Mouse (Mus musculus) lung, postnatal 36 days (tissue): ENCODE results near the gene Sema7a.

ENCODE experiments used
- DNase-seq: peaks from one replicate; pipeline ENCODE4 v3.0.0; 2022; ENCODE audit warnings: mixed read lengths

Gene Sema7a

DNA sequence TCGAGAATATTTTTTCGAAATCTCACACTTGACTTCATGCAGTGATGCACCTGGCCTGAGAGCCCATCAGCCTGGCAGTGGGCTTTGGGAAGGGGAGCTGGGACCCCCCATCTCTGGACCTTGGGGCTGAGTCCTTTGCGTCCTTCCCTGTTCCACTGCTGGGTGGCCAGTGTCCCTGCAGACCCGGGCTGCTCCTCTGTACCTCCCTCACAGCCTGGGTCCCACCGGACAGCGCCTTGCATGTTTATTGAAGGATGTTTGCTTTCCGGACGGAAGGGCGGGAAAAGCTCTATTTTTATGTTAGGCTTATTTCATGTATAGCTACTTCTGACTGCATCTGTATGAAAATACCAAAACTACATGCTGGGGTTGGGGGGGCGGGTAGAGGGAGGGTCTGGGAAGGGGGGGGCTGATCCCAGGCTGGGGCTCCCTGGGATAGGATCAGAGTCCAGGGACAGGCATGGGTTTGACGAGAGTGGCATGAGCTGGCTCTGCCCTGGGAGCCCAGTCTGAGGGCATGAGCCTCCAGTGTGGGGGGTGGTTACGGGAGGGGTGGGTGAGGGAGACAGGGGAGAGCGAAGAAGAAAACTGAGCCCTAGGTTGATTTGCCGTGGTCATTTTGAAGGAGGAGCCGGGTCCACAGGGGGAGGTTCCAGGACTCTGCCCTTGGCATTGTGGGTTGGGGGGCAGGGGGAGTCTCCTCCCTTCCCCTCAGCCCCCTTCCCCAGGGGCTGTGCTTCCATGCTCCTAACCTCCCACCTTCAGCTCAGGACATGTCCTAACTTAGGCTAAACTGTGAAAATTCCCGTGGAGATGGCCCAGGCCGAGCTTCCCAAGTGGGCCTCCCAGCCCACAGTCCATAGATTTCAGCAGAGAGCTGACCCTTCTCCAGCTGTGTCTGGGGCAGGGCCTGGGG is 22.2 kb downstream of the Sema7a start:
- peak; percentile 60 for DNase-seq

DNA sequence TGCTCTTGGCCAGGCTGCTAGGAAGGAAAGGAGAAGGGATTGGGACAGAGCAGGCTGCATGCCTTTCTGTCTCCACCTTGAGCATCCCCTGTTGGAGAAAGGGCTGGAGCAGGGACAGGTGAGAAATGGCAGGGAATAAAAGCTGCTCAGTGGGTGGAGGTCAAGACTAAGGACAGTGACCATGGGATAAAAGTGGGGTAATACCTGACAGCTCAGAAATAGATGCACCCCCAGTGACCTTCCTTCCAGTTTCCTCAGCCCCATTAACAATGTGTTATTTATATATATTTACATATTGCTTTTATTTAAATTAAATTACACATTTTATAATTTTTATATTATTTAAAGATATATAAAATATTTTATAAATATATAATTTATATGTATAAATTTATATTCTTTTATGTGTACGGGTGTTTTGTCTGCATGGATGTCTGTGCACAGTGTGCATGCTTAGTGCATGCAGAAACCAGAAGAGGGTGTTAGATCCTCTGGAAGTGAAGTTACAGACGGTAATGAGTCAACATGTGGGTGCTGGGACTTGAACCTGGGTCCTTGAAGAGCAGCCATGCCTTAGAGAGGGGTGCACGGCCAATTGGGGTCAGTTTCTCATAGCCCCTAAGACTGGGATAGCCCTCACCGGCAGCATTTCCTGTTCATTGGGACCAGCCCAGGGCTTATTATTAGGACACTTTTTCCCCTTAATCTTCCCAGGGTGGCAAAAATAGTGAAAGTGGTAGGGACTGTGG is 23.5 kb downstream of the Sema7a start:
- DNase-seq = no peak

DNA sequence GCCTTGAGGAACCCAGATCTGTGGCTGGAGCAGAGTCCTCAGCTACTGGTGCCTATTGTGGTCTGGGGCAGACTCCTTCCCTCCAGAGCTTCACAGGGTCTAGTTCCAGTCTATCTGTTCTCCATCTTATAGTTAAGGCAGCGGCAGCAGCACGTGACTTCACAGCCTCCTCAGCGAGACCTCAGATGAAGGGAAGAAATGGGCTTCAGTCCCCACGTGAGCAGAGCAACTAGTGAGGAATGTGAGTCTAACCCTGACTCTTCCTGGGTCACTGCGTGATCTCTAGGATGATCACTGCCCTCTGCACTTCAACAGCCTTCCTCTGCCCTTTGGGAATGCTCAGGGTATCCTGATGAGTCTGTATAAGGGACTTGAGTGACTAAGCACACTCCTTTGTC is 24.1 kb downstream of the Sema7a start:
- no peak for DNase-seq

DNA sequence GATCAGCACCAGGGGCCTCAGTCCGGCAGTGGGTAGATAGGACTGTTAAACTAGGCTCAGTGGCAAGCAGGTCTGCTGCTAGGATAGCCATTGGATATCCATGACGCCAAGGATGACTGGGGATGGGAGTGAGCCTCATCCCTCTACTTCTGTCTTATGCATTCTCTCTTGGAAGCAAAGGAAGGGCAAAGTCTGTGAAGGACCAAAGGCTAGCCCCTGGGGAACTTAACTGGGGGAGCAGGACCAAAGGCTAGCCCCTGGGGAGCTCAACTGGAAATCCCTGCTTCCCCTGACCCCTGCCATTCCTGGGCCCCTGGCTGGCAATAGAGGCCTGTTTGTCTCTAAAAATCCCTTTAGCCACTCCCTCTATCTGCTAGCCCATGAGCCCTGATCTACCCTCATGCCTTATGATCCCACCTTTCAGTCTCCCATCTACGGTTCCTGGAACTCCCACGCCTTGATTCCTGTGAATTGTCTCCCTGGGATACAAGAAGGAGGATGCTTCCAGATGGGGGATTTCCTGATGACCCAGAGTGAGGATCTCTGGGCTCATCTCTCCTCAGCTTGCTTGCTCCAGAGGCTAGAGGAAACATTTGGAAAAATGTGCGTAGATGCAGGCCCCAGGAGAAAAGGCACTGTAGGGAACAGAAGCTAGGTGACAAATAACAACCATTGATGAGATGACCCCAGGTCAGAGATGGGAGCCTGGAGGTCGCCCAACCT is 24.8 kb downstream of the Sema7a start:
- no peak for DNase-seq

DNA sequence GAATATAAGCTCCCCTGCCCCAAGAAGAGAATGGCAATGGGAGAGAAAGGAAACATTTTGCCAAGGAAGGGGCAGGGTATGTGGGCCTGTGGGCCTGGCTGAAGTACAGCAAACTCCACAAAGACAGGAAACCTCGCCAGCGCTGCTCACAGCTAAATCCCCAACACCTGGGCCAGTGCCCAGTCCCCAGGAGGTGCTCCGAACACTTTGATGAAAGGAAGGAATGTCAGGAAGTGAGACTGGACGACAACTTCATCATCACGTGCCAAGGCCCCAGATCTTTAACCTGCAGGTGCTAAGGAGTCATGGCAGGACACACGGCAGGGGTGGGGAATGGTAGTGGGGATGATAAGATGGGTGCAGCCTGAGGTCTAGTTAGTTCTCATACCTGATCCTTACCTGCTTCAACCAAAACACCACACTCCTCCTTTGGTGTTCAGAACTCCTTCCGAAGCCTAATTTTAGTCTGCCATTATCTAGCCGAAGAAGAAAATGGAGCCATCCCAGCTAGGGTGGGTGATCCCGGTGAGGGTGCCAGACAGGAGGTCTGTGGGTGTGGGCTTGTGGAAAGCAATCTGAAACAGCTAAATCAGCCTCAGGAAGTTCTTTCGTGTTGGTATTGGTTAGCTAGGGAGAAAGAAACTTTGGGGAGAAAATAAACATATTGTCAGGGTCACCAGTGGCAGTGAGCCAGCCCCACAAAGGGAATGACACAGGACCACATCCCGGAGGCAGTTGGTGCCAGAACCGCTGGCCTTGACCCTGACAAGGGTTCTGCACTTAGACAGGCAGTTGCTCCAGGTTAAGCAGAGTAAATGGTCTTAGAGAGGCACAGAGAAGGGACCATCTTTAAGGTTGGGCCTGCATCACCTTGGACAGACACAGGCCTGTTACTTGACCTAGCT is 25.6 kb downstream of the Sema7a start:
- no peak for DNase-seq

DNA sequence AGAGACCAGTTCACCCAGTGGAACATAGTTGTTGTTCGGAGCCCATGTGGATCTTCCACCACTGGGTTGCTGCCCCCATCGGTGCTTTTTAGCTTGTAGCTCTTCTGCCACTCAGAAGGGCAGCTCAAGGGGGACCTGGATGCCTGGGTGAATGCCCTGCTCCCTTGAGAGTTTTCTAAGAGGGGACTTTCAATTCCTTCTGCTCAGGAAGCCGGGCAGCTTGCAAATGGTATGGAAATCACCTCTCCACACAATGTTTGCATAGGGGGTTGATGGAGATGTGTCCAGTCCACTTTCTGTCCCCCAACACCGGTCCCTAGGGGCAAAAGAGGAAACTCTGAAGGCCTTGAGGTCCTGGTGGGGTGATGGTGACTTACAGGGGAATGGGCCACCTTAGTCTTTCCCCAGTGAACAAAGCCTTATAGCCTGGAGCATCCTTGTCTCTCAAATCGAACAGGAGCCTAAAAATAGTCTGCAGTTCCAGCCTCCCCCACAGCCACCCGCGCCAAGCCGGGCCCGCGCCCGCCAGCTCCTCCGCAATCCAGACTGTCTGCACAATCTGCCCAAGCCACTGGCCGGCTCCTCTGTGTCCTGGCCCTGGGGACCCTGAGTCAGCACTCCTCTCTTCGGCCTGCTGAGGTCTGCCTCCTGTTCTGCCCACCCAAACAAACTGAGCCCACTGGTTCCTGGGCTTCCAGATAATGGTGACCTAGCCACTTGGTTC is 27.5 kb downstream of the Sema7a start:
- no peak for DNase-seq

DNA sequence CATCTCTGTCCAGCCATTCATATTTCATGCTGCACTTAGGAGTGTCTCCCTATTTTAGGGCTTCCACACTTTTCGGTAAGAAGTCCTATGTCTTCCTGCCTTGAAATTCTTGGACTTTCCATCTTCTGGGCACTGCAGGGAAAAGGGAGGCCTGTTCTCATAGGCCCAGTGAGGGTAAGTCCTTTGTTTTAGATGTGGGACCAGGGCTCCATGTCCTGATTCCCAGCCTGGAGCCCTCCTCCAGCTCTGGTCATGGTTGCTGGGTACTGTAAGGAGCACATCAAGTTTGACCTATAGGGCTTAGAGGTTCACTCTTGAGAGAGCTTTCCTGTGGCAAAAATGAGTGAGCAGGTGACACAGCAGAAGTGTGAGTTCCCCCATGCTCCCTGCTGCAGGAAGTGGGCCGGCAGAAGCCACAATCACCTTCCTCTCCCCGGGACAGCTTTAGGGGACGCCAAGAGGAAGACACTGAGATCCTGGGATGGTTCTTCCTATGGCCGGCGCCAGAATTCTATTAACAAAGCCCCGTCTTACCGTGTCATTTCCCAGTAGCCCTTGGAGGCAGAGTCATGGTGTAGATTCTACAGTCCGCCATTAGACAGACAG is 28.4 kb downstream of the Sema7a start:
- DNase-seq = no peak

DNA sequence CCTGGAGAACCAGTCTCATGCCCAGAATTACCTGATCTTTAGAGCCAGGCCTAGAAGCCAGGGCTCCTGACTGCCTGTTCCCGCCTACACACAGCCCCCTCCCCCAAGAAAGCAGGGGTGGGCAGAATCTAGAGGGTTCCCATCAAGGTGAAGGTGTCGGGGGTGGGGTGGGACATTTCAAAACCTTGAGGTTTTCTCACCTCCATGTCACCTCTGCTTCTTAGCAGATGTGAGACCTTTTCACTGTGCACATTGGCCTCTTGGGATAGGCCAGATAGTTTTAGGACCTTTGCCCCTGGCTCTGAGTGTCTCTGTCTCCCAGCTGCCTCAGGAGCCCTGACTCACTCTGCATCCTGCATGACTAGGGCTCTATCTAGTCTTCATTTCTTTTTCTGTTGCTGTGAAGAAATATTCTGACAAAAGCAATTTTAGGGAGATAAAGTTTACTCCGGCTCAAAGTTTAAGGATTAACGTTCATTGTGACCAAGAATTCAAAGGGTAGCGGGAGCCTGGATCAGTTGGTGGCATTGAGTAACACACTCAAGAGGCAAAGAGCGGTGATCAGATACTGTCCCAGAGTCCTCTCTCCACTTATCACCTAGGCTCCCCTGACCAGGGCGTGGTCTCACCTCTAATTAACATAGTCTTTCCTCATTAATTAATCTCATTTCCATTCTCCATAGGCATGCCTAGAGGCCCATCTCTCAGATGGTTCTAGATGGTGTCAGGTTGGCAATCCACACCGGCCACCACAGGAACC is 29.1 kb downstream of the Sema7a start:
- DNase-seq = no peak

DNA sequence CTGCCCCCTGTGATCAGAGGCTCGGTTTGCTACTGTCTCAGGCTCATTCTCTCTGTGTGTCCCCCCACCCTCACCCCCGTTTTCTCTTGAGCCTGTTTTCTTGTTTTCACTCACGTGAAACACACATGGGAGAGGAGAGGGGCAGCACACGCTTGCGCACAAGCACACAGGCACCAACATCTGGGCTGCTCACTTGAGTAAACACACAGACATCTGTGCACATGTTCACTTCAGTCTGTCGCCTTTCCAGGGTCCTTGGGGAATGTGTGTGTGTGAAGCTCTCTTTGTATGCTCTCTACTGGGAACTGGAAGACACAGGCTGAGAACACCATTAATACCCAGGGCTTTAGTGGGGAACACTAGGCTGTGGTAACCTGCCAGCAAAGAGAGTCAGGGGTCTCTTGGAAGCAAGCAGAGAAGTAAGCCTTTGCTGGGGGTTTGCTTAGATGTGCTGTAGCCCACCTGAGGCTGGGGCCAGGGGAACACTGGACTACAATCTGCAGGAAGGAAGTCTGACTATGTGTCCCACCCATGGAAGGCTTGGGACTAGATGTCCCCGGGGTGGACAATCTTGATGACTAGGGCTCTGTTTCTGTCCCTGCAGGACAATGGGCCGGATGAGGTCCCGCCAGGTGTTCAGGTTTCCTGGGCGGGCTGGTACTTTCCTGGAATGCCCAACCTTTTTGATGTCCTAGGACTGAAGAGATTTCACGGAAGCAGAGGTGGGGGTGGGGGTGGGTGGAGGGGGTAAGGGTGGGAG is 30.0 kb downstream of the Sema7a start:
- DNase-seq = peak; percentile 77

DNA sequence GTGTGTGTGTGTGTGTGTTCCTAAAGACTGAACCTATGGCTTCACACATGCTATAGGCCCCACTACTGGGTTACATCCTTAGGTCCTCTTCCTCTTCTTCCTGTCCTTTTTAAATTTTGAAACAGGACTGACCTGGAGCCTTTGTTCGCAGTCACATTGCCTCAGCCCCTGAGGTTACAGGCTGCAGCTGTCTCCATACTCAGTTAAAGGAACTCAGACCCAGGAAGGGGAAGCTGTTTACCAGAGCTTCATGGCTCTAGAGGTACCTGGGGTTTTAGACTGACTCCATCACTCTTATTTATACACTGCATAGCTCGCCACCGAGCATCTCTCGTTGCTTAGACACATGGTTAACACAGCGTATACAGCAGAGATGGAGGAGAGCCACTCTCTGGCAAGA is 31.5 kb downstream of the Sema7a start:
- DNase-seq = no peak

DNA sequence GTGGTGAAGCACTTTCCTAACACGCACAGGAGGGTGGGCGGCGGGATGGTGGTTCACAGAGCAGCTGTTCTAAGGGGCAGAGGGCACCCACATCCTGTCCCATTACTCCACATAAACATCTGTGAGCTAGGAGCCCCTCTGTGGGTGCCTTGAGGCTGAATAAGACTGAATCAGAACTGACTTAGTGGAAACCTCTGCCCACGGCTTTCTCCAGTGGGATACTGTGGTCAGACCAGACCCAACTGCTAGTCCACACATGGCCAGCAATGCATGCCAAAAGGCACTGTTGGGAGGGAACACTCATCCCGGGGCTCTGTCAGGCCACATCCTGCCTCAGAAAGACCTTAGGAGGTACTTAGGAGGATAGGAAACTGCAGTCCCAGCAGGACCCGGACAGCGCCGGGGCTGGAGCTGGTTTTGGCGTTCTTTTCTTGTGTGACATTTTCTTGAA is 32.3 kb downstream of the Sema7a start:
- peak; percentile 14 for DNase-seq

DNA sequence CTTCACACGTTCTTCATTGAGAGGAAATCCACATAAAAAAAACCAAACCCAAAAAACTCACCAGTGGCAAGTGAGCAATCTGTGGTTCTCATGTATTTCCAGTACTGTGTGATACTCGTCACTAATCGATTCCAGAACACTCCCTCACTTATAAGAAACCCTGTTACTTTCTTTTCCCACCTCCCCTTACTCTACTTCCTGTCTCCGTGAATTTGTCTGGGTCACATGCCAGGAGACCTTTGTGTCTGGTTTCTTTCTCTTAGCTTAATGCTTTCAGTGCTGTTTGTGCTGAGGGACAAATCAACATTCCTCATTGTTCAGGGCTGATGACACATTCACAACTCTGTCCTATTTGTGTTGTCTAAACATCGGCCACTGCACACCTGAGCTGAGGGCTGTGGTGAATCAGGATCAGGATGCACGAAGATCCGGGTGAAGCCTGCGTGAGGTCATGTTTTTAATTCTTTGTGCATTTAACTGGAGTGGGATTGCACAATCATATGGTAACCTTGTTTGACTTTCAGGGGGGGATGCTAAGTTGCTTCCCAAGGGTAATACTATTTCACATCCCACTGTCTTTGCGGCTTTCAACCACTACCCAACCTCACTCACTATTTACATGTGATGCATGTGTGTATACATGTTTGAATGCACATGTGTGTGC is 33.0 kb downstream of the Sema7a start:
- DNase-seq = no peak

DNA sequence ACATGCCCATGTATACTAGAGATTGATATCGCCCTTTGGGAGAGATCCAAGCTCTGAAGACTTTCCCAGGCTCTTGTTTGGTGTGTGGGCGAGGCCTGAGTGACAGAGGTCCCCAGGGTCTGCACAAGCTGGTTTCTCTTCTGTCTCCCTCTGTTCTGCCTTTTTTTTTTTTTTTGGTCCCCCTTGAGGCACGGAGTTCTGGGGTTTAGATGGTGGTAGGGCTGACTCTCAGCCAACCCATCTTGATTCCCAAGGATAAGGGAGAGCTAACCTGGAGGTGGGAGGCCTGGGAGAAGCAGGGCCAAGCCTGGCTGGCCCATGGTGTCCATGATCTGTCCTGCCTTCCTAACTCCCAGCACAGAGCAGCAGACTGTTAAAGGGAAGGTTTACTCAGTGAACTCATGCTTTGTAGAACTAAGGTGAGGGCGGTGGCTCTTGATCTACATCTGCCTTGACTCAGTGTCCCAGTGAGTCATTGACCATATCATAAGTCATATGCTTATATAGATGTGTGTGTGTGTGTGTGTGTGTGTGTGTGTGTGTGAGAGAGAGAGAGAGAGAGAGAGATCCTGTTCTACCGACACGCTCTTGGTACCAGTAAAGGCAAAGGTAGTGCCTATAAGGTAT is 33.6 kb downstream of the Sema7a start:
- DNase-seq = no peak

DNA sequence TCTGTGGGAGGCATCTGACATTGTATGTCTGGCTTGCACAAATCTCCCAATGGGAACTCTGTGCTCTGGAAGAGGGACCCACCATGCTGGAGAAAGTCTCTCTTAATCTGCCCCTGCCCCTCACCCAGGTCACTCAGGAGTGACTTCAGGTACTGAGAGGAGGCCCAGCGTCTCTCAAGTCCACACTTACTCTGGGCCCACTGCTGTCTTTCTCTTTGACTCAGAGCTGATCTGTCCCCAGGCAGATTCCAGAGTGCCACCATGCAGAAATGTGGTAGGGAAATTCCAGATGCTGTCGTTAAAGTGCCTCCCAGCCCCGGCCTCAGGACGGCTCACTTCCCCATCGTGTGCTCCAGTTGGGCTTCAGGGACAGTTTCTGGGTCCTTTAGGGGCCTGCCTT is 34.3 kb downstream of the Sema7a start:
- no peak for DNase-seq

DNA sequence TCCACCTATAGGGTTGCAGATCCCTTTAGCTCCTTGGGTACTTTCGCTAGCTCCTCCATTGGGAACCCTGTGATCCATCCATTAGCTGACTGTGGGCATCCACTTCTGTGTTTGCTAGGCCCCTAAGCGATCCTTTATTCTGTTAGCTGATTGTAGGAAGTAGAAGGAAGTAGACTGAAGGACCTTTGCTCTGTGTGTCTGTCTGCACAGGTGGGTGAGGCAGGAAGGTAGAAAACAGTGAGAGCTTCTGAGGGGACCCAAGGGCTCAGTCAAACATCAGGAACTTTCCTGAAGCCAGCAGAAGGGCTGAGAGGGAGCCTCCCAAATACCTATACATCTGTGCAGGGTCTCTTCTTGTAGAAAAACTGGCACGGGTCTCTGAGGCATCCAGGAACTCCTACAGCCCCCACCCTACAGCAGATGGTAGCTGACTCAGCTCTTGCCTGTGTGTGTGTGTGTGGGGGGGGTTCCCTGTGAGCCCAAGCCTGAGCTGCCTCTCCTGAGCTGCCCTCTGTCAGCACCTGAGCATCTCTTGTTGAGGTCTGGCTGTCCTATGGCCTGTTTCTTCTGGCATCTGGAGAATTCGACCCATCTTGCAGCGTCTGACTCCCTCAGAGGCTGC is 35.4 kb downstream of the Sema7a start:
- no peak for DNase-seq

DNA sequence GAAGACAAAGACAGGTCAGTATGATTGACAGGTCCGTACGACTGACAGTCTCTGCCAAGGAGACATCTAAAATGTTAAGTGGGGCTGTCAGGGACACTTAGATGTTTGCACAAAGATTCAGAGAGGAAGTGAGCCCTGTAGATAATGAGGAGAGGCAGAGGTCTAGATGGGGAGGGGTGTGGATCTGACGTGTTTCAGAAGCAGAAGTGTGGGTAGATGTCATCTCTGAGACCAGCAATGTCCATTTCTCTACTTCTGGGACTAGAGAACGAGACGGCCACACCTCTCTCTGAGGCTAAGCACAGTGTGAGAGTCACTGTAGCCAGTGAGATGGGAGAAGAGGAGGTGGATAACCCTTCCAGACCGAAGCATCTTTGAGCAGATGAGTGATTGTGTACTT is 38.1 kb downstream of the Sema7a start:
- DNase-seq = peak; percentile 15

DNA sequence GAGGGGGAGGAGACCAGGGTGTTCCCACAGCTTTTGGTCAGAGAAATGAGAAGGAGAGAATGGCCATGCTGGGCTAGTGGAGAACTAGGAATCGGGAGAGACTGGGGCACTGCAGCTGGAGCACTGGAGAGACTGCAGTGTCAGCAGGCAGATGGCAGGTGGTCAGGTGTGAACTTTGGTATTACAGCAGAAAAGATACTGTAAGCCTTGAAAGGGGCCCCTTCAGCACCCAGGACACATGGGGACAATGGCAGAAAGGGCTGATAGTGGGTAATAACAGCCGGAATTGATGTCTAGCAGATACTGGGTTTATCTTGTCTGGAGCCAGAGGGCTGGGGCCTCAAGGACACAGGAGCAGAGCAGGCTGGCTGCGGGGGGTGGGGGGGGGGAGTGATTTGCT is 38.9 kb downstream of the Sema7a start:
- DNase-seq = no peak

DNA sequence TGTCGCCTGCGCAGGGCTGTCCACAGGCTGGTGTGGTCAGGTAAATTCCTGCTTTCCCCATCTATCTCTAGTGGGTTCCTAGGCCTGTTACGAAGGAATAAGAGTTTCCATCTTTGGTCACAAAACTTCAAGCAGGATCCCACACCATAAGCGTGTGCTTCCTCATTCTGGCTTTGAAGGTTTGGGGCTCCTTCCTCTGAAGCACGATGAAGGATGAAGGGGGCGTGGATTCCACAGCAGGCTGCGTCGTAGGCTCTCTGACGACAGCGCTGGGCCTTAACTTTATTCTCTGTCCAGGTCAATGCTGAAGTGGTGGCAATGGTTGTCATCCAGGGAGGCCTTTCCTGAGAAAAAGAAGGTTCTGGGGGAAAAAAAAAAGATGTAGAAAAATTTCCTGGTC is 40.7 kb downstream of the Sema7a start:
- no peak for DNase-seq
